8 mouse cellular contexts compared by ENCODE assay signal in the genomic region with DNA sequence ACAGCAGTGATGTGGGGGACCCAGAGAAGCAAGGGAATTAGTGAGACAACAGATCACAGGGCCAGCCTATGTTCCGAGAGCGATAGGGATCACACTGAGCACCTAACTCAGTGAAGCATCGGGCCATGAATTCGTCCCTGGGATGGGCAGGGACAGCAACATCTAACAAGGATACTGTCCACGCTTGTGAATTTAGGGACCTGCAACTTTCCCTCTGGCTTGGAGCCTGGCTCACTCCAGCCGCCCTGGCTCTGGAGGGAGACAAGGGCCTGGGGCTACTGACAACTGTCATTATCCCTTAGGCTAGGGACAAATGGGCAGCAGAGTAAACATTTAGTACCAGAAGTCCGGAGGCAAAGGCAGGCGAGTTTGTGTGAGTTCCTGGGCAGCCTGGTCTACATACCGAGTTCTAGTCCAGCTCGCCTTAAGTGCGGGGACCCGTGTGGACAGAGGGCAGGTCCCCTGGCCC. TPM values are rescaled to one million over a fixed set of nuclear protein-coding genes. Genes with fewer than 3 reads are reported as not detected.
DNase-seq lines count a peak whose midpoint lies in the region; ATAC-seq and TF ChIP-seq lines count a peak whose summit lies in the region.
"Had no signal": no experiment of that assay in that cellular context is flagged by ENCODE, and none has a peak within 500 bp of the region (broad histone marks: within the 10 kb centered on the region; RNA-seq: fewer than 3 reads in every experiment).

No protein-coding gene starts in this region.

- ATAC-seq in lung, embryonic 16.5 days (ENCODE audit: low read depth): no peak
- no peak for ATAC-seq in embryonic facial prominence, embryonic 14.5 days (ENCODE audit: low read depth)
- ATAC-seq in intestine, postnatal 0 days: no peak
- ATAC-seq in neural tube, embryonic 15.5 days (ENCODE audit: low FRiP score): no peak

- H3K9ac ChIP-seq in lung, embryonic 16.5 days (ENCODE audit: low read length): peak overlapping the region; percentile 93
- H3K9ac ChIP-seq in embryonic facial prominence, embryonic 14.5 days (ENCODE audit: low read depth, low read length): peak overlapping the region; percentile 92
- H3K9ac ChIP-seq in intestine, postnatal 0 days (ENCODE audit: low read depth, low read length): peak overlapping the region; percentile 78
- H3K9ac ChIP-seq in neural tube, embryonic 15.5 days (replicated peaks): peak overlapping the region; percentile 78

- H3K27me3 ChIP-seq in lung, embryonic 16.5 days (ENCODE audit: control insufficient read depth, insufficient read depth, low read depth, low read length): no peaks in the 10 kb centered on the region
- H3K27me3 ChIP-seq in embryonic facial prominence, embryonic 14.5 days (replicated peaks; ENCODE audit: control insufficient read depth, insufficient read depth, low read length): no peaks in the 10 kb centered on the region
- no peaks in the 10 kb centered on the region for H3K27me3 ChIP-seq in intestine, postnatal 0 days (replicated peaks; ENCODE audit: control insufficient read depth, insufficient read depth, low read length)
- no peaks in the 10 kb centered on the region for H3K27me3 ChIP-seq in neural tube, embryonic 15.5 days (replicated peaks)

- peak overlapping the region; percentile 87 for H3K4me3 ChIP-seq in lung, embryonic 16.5 days (ENCODE audit: low read length)
- H3K4me3 ChIP-seq in embryonic facial prominence, embryonic 14.5 days (ENCODE audit: low read depth, low read length): peak overlapping the region; percentile 94
- H3K4me3 ChIP-seq in intestine, postnatal 0 days (ENCODE audit: low read depth, low read length): peak overlapping the region; percentile 94
- peak overlapping the region; percentile 68 for H3K4me3 ChIP-seq in neural tube, embryonic 15.5 days (replicated peaks)

- no peak for DNase-seq in lung, postnatal 10 days
- DNase-seq in embryonic facial prominence, embryonic 14.5 days (ENCODE audit: low spot score): no peak
- no peak for DNase-seq in spleen, postnatal 36 days (ENCODE audit: low spot score in 2 of 2)
- no peak for DNase-seq in layer of hippocampus, postnatal 25 days (ENCODE audit: extremely low spot score in 1 of 2, low spot score in 1 of 2)

- peak overlapping the region; percentile 96 for H3K4me2 ChIP-seq in lung, embryonic 16.5 days (ENCODE audit: low read depth, low read length)
- H3K4me2 ChIP-seq in embryonic facial prominence, embryonic 14.5 days (ENCODE audit: low read depth, low read length): peak overlapping the region; percentile 92
- peak overlapping the region; percentile 91 for H3K4me2 ChIP-seq in intestine, postnatal 0 days (replicated peaks; ENCODE audit: low read depth)
- H3K4me2 ChIP-seq in neural tube, embryonic 15.5 days: peak overlapping the region; percentile 83

- H3K27ac ChIP-seq in lung, embryonic 16.5 days (ENCODE audit: low read length): no peak overlapping the region
- no peak overlapping the region for H3K27ac ChIP-seq in embryonic facial prominence, embryonic 14.5 days (replicated peaks; ENCODE audit: low read depth, low read length)
- no peak overlapping the region for H3K27ac ChIP-seq in intestine, postnatal 0 days (ENCODE audit: low read depth, low read length)
- H3K27ac ChIP-seq in neural tube, embryonic 15.5 days (replicated peaks): peak overlapping the region; percentile 10; the same call in 1 of the 2 replicates

- H3K4me1 ChIP-seq in lung, embryonic 16.5 days (replicated peaks; ENCODE audit: control insufficient read depth, insufficient read depth, low read length): peaks cover 9% of the 10 kb centered on the region
- peaks cover 9% of the 10 kb centered on the region for H3K4me1 ChIP-seq in embryonic facial prominence, embryonic 14.5 days (ENCODE audit: control insufficient read depth, insufficient read depth, low read length)
- H3K4me1 ChIP-seq in intestine, postnatal 0 days (replicated peaks; ENCODE audit: control insufficient read depth, insufficient read depth, low read length): 0 out of 2 replicates have a peak, but pooled peaks cover 5% of the 10 kb centered on the region
- peaks cover 32% of the 10 kb centered on the region for H3K4me1 ChIP-seq in neural tube, embryonic 15.5 days

- no peak for TF ChIP-seq CTCF in intestine, postnatal 0 days (IDR thresholded peaks at IDR 0.05; ENCODE audit: low read depth)

- no peaks in the 10 kb centered on the region; the same call in 1 of the 2 replicates for H3K36me3 ChIP-seq in lung, embryonic 16.5 days (ENCODE audit: control insufficient read depth, insufficient read depth, low read length)
- peaks cover 7% of the 10 kb centered on the region; the same call in 1 of the 2 replicates for H3K36me3 ChIP-seq in embryonic facial prominence, embryonic 14.5 days (ENCODE audit: control insufficient read depth, insufficient read depth, low read length)
- H3K36me3 ChIP-seq in intestine, postnatal 0 days (ENCODE audit: control insufficient read depth, insufficient read depth): peaks cover 6% of the 10 kb centered on the region; the same call in 1 of the 2 replicates
- peaks cover 7% of the 10 kb centered on the region; the same call in 1 of the 2 replicates for H3K36me3 ChIP-seq in neural tube, embryonic 15.5 days

- no peaks in the 10 kb centered on the region for H3K9me3 ChIP-seq in lung, embryonic 16.5 days (ENCODE audit: control insufficient read depth, low read length)
- no peaks in the 10 kb centered on the region for H3K9me3 ChIP-seq in embryonic facial prominence, embryonic 14.5 days (ENCODE audit: control insufficient read depth, low read length)
- no peaks in the 10 kb centered on the region for H3K9me3 ChIP-seq in intestine, postnatal 0 days (ENCODE audit: control insufficient read depth)
- no peaks in the 10 kb centered on the region for H3K9me3 ChIP-seq in neural tube, embryonic 15.5 days (replicated peaks)

- 6% methylated on average over 12 of the region's 12 CpGs for WGBS in lung, embryonic 16.5 days
- 4% methylated on average over 10 of the region's 12 CpGs for WGBS in embryonic facial prominence, embryonic 14.5 days
- WGBS in intestine, postnatal 0 days: 6% methylated on average over 12 of the region's 12 CpGs
- 6% methylated on average over 12 of the region's 12 CpGs for WGBS in neural tube, embryonic 15.5 days

RNA-seq across cellular contexts. Expression of a gene that starts 0.7 kb away (rescaled TPM):
- polyA plus RNA-seq in lung, embryonic 16.5 days (2015; fragmentation: Nextera tagmentation; extraction: Ambion mirVana): 48.8 and 50.5 TPM in 2 replicates
- polyA plus RNA-seq in embryonic facial prominence, embryonic 14.5 days (2014; fragmentation: Nextera tagmentation; extraction: Ambion mirVana): 47.0 and 53.1 TPM in 2 replicates
- polyA plus RNA-seq in intestine, postnatal 0 days (2015; fragmentation: Nextera tagmentation; extraction: Ambion mirVana): 63.6 and 67.2 TPM in 2 replicates
- 41.8 and 41.9 TPM in 2 replicates for polyA plus RNA-seq in neural tube, embryonic 15.5 days (2015; fragmentation: Nextera tagmentation; extraction: Ambion mirVana)
- 10 to 100 TPM; 61.5 to 70.3 TPM for total RNA-seq in layer of hippocampus, postnatal 25 days (2021)

RNA-seq across cellular contexts. Expression of a gene that starts 8.3 kb away (rescaled TPM):
- 8.5 and 8.6 TPM in 2 replicates for polyA plus RNA-seq in lung, embryonic 16.5 days (2015; fragmentation: Nextera tagmentation; extraction: Ambion mirVana)
- 3.5 and 5.7 TPM in 2 replicates for polyA plus RNA-seq in embryonic facial prominence, embryonic 14.5 days (2014; fragmentation: Nextera tagmentation; extraction: Ambion mirVana)
- 4.1 and 4.4 TPM in 2 replicates for polyA plus RNA-seq in intestine, postnatal 0 days (2015; fragmentation: Nextera tagmentation; extraction: Ambion mirVana)
- 2.8 and 4.4 TPM in 2 replicates for polyA plus RNA-seq in neural tube, embryonic 15.5 days (2015; fragmentation: Nextera tagmentation; extraction: Ambion mirVana)
- total RNA-seq in layer of hippocampus, postnatal 25 days (2021): 10 to 100 TPM in 1 of 2 experiments, 1 to 10 TPM in 1; 6.5 to 14.3 TPM

RNA-seq across cellular contexts. Expression of a gene that starts 26.4 kb away (rescaled TPM):
- 0.26 TPM in 1 of 2 replicates, not detected in the other for polyA plus RNA-seq in lung, embryonic 16.5 days (2015; fragmentation: Nextera tagmentation; extraction: Ambion mirVana)
- polyA plus RNA-seq in embryonic facial prominence, embryonic 14.5 days (2014; fragmentation: Nextera tagmentation; extraction: Ambion mirVana): not detected in 2 replicates
- polyA plus RNA-seq in intestine, postnatal 0 days (2015; fragmentation: Nextera tagmentation; extraction: Ambion mirVana): not detected in 2 replicates
- not detected in 2 replicates for polyA plus RNA-seq in neural tube, embryonic 15.5 days (2015; fragmentation: Nextera tagmentation; extraction: Ambion mirVana)
- total RNA-seq in layer of hippocampus, postnatal 25 days (2021): under 1 TPM in 1 of 2 experiments, not detected in 1; 0.22 TPM
- polyA plus RNA-seq: gonadal fat pad, adult 2 months had no signal

RNA-seq across cellular contexts. Expression of a gene that starts 30.1 kb away (rescaled TPM):
- 7.7 and 8.1 TPM in 2 replicates for polyA plus RNA-seq in lung, embryonic 16.5 days (2015; fragmentation: Nextera tagmentation; extraction: Ambion mirVana)
- 1.2 and 1.6 TPM in 2 replicates for polyA plus RNA-seq in embryonic facial prominence, embryonic 14.5 days (2014; fragmentation: Nextera tagmentation; extraction: Ambion mirVana)
- polyA plus RNA-seq in intestine, postnatal 0 days (2015; fragmentation: Nextera tagmentation; extraction: Ambion mirVana): 21.2 and 21.5 TPM in 2 replicates
- polyA plus RNA-seq in neural tube, embryonic 15.5 days (2015; fragmentation: Nextera tagmentation; extraction: Ambion mirVana): 7.9 TPM in 2 replicates
- 1 to 10 TPM; 7.1 to 9.1 TPM for total RNA-seq in layer of hippocampus, postnatal 25 days (2021)
